8 mouse cellular contexts compared by ENCODE assay signal in genomic region chr7:45921950-45922600, GRCm38 (mm10). TPM values are rescaled to one million over a fixed set of nuclear protein-coding genes. Genes with fewer than 3 reads are reported as not detected.
DNase-seq lines count a peak whose midpoint lies in the region; ATAC-seq and TF ChIP-seq lines count a peak whose summit lies in the region.

No protein-coding gene starts in this region.

- peaks cover 59% of the 10 kb centered on the region for H3K4me1 ChIP-seq in kidney, embryonic 16.5 days (ENCODE audit: insufficient read depth, low read length)
- peaks cover 18% of the 10 kb centered on the region for H3K4me1 ChIP-seq in bone marrow, adult 2 months (ENCODE audit: control insufficient read depth, insufficient read depth, low read length)
- peaks cover 19% of the 10 kb centered on the region for H3K4me1 ChIP-seq in hindbrain, embryonic 12.5 days
- H3K4me1 ChIP-seq in midbrain, embryonic 14.5 days (ENCODE audit: control insufficient read depth, insufficient read depth, low read length), result peaks cover 11% of the 10 kb centered on the region

- H3K4me2 ChIP-seq in kidney, embryonic 16.5 days (replicated peaks; ENCODE audit: low read depth, low read length), result peak overlapping the region; percentile 68
- peak overlapping the region; percentile 61; the same call in 1 of the 2 replicates for H3K4me2 ChIP-seq in hindbrain, embryonic 12.5 days (replicated peaks)
- peak overlapping the region; percentile 72 for H3K4me2 ChIP-seq in midbrain, embryonic 14.5 days (ENCODE audit: low read length)

- no peak overlapping the region for H3K4me3 ChIP-seq in kidney, embryonic 16.5 days (ENCODE audit: low read length)
- no peak overlapping the region for H3K4me3 ChIP-seq in bone marrow, adult 2 months (replicated peaks; ENCODE audit: control insufficient read depth, low read depth, low read length)
- no peak overlapping the region for H3K4me3 ChIP-seq in hindbrain, embryonic 12.5 days
- no peak overlapping the region for H3K4me3 ChIP-seq in midbrain, embryonic 14.5 days (replicated peaks; ENCODE audit: low read depth, low read length)

- TF ChIP-seq POLR2A in bone marrow, adult 2 months (IDR thresholded peaks at IDR 0.05; ENCODE audit: borderline replicate concordance, control insufficient read depth, low read depth, low read length), result no peak

- H3K36me3 ChIP-seq in kidney, embryonic 16.5 days (ENCODE audit: insufficient read depth, low read length), result 0 out of 2 replicates have a peak, but pooled peaks cover 2% of the 10 kb centered on the region
- no peaks in the 10 kb centered on the region for H3K36me3 ChIP-seq in hindbrain, embryonic 12.5 days
- H3K36me3 ChIP-seq in midbrain, embryonic 14.5 days (ENCODE audit: control insufficient read depth, insufficient read depth, low read length), result no peaks in the 10 kb centered on the region

- no peaks in the 10 kb centered on the region for H3K27me3 ChIP-seq in kidney, embryonic 16.5 days (ENCODE audit: insufficient read depth, low read length)
- H3K27me3 ChIP-seq in hindbrain, embryonic 12.5 days, result peaks cover 13% of the 10 kb centered on the region
- H3K27me3 ChIP-seq in midbrain, embryonic 14.5 days (ENCODE audit: control insufficient read depth, insufficient read depth, low read length), result no peaks in the 10 kb centered on the region

- H3K27ac ChIP-seq in kidney, embryonic 16.5 days (ENCODE audit: low read length), result peak overlapping the region; percentile 97
- H3K27ac ChIP-seq in bone marrow, adult 2 months (ENCODE audit: control insufficient read depth, insufficient read depth, low read depth, low read length, poor library complexity), result peak overlapping the region; percentile 90
- peak overlapping the region; percentile 88 for H3K27ac ChIP-seq in hindbrain, embryonic 12.5 days
- peak overlapping the region; percentile 81; the same call in 1 of the 2 replicates for H3K27ac ChIP-seq in midbrain, embryonic 14.5 days (replicated peaks; ENCODE audit: low read depth, low read length)

- no peak for TF ChIP-seq CTCF in bone marrow, adult 2 months (IDR thresholded peaks at IDR 0.05; ENCODE audit: control insufficient read depth, insufficient read depth, low read length)

- 81% methylated on average over 12 of the region's 12 CpGs for WGBS in kidney, embryonic 16.5 days
- WGBS in bone marrow, adult 2 months, result 45% methylated on average over 12 of the region's 12 CpGs
- 83% methylated on average over 12 of the region's 12 CpGs for WGBS in hindbrain, embryonic 12.5 days
- 90% methylated on average over 12 of the region's 12 CpGs for WGBS in midbrain, embryonic 14.5 days

- H3K9me3 ChIP-seq in kidney, embryonic 16.5 days (ENCODE audit: low read length), result no peaks in the 10 kb centered on the region
- no peaks in the 10 kb centered on the region for H3K9me3 ChIP-seq in hindbrain, embryonic 12.5 days (replicated peaks)
- no peaks in the 10 kb centered on the region for H3K9me3 ChIP-seq in midbrain, embryonic 14.5 days (ENCODE audit: control insufficient read depth, low read length)

- no peak for ATAC-seq in kidney, embryonic 16.5 days (ENCODE audit: low FRiP score, low TSS enrichment)
- ATAC-seq in hindbrain, embryonic 12.5 days (ENCODE audit: low FRiP score), result no peak
- no peak for ATAC-seq in midbrain, embryonic 14.5 days (ENCODE audit: low FRiP score, low TSS enrichment)

- no peak for DNase-seq in kidney, adult 18-20 months
- DNase-seq in midbrain, embryonic 14.5 days, result no peak
- no peak for DNase-seq in cerebellum, adult 11 months
- DNase-seq in Muller cell, postnatal 12 days (ENCODE audit: inconsistent ontology term), result no peak
- no peak for DNase-seq in adrenal gland, adult 8-10 months

- H3K9ac ChIP-seq in kidney, embryonic 16.5 days (replicated peaks; ENCODE audit: low read length), result peak overlapping the region; percentile 63
- no peak overlapping the region for H3K9ac ChIP-seq in hindbrain, embryonic 12.5 days
- H3K9ac ChIP-seq in midbrain, embryonic 14.5 days (replicated peaks; ENCODE audit: low read length), result no peak overlapping the region

RNA-seq across cellular contexts. Expression of gene Emp3, which starts 0.9 kb away (rescaled TPM):
- polyA plus RNA-seq in kidney, embryonic 16.5 days (2015; fragmentation: Nextera tagmentation; extraction: Ambion mirVana), result 187 and 216 TPM in 2 replicates
- 53.4 and 121 TPM in 2 replicates for polyA plus RNA-seq in bone marrow, adult 2 months (2011; ENCODE audit: insufficient read depth, insufficient read length, low replicate concordance, missing spikeins)
- polyA plus RNA-seq in hindbrain, embryonic 12.5 days (2016; fragmentation: Nextera tagmentation; extraction: Ambion mirVana), result 42.6 and 55.0 TPM in 2 replicates
- polyA plus RNA-seq in midbrain, embryonic 14.5 days (2014; fragmentation: Nextera tagmentation; extraction: Ambion mirVana), result 5.2 and 32.1 TPM in 2 replicates
- 100 to 1,000 TPM; 302 to 612 (median 463) TPM for total RNA-seq in adrenal gland, adult 8-10 months (2022)

RNA-seq across cellular contexts. Expression of gene Ccdc114, which starts 1.8 kb away (rescaled TPM):
- 11.7 and 11.8 TPM in 2 replicates for polyA plus RNA-seq in kidney, embryonic 16.5 days (2015; fragmentation: Nextera tagmentation; extraction: Ambion mirVana)
- 1.7 and 5.7 TPM in 2 replicates for polyA plus RNA-seq in bone marrow, adult 2 months (2011; ENCODE audit: insufficient read depth, insufficient read length, low replicate concordance, missing spikeins)
- polyA plus RNA-seq in hindbrain, embryonic 12.5 days (2016; fragmentation: Nextera tagmentation; extraction: Ambion mirVana), result 5.5 and 6.8 TPM in 2 replicates
- polyA plus RNA-seq in midbrain, embryonic 14.5 days (2014; fragmentation: Nextera tagmentation; extraction: Ambion mirVana), result 2.6 and 3.1 TPM in 2 replicates
- total RNA-seq in adrenal gland, adult 8-10 months (2022), result 10 to 100 TPM; 17.8 to 92.8 (median 47.9) TPM

RNA-seq across cellular contexts. Expression of gene Tmem143, which starts 25.3 kb away (rescaled TPM):
- polyA plus RNA-seq in kidney, embryonic 16.5 days (2015; fragmentation: Nextera tagmentation; extraction: Ambion mirVana), result 7.1 and 8.4 TPM in 2 replicates
- polyA plus RNA-seq in bone marrow, adult 2 months (2011; ENCODE audit: insufficient read depth, insufficient read length, low replicate concordance, missing spikeins), result 3.6 and 9.6 TPM in 2 replicates
- polyA plus RNA-seq in hindbrain, embryonic 12.5 days (2016; fragmentation: Nextera tagmentation; extraction: Ambion mirVana), result 3.4 and 5.2 TPM in 2 replicates
- polyA plus RNA-seq in midbrain, embryonic 14.5 days (2014; fragmentation: Nextera tagmentation; extraction: Ambion mirVana), result 5.1 and 7.5 TPM in 2 replicates
- total RNA-seq in adrenal gland, adult 8-10 months (2022), result 10 to 100 TPM; 36.3 to 60.3 (median 52.9) TPM

RNA-seq across cellular contexts. Expression of gene Syngr4, which starts 25.6 kb away (rescaled TPM):
- 1.5 and 1.8 TPM in 2 replicates for polyA plus RNA-seq in kidney, embryonic 16.5 days (2015; fragmentation: Nextera tagmentation; extraction: Ambion mirVana)
- polyA plus RNA-seq in bone marrow, adult 2 months (2011; ENCODE audit: insufficient read depth, insufficient read length, low replicate concordance, missing spikeins), result not detected in 2 replicates
- 0.52 TPM in 1 of 2 replicates, not detected in the other for polyA plus RNA-seq in hindbrain, embryonic 12.5 days (2016; fragmentation: Nextera tagmentation; extraction: Ambion mirVana)
- not detected in 2 replicates for polyA plus RNA-seq in midbrain, embryonic 14.5 days (2014; fragmentation: Nextera tagmentation; extraction: Ambion mirVana)
- under 1 TPM in 1 of 4 experiments, not detected in 3; 0.78 TPM for total RNA-seq in adrenal gland, adult 8-10 months (2022)

RNA-seq across cellular contexts. Expression of gene Grin2d, which starts 43.9 kb away (rescaled TPM):
- polyA plus RNA-seq in kidney, embryonic 16.5 days (2015; fragmentation: Nextera tagmentation; extraction: Ambion mirVana), result 0.19 and 0.25 TPM in 2 replicates
- polyA plus RNA-seq in bone marrow, adult 2 months (2011; ENCODE audit: insufficient read depth, insufficient read length, low replicate concordance, missing spikeins), result 0.97 and 2.5 TPM in 2 replicates
- polyA plus RNA-seq in hindbrain, embryonic 12.5 days (2016; fragmentation: Nextera tagmentation; extraction: Ambion mirVana), result 1.6 TPM in 2 replicates
- polyA plus RNA-seq in midbrain, embryonic 14.5 days (2014; fragmentation: Nextera tagmentation; extraction: Ambion mirVana), result 2.3 and 4.4 TPM in 2 replicates
- total RNA-seq in adrenal gland, adult 8-10 months (2022), result 1 to 10 TPM in 3 of 4 experiments, under 1 TPM in 1; 0.78 to 1.4 (median 1.2) TPM
